In genomic region chr19:53389851-53390431, GRCm38 (mm10) we compare ENCODE assay signal across 9 mouse cellular contexts. TPM values are rescaled to one million over a fixed set of nuclear protein-coding genes. Genes with fewer than 3 reads are reported as not detected.
A peak's percentile ranks its signal among the peaks of the same experiment; 100 is the strongest.
DNase-seq lines count a peak whose midpoint lies in the region; ATAC-seq and TF ChIP-seq lines count a peak whose summit lies in the region.
"Had no signal": no experiment of that assay in that cellular context is flagged by ENCODE, and none has a peak within 500 bp of the region (broad histone marks: within the 10 kb centered on the region; RNA-seq: fewer than 3 reads in every experiment).

No protein-coding gene starts in this region.

- H3K27ac ChIP-seq in gastrocnemius, adult 2 months = peak overlapping the region; percentile 98
- H3K27ac ChIP-seq in lung, postnatal 0 days (ENCODE audit: low read length) = peak overlapping the region; percentile 100
- peak overlapping the region; percentile 98 for H3K27ac ChIP-seq in stomach, embryonic 15.5 days

- peaks cover 8% of the 10 kb centered on the region; the same call in 1 of the 2 replicates for H3K4me1 ChIP-seq in lung, postnatal 0 days (ENCODE audit: insufficient read depth, low read depth, low read length)
- peaks cover 12% of the 10 kb centered on the region for H3K4me1 ChIP-seq in stomach, embryonic 15.5 days

- H3K4me3 ChIP-seq in gastrocnemius, adult 2 months = peak overlapping the region; percentile 99
- H3K4me3 ChIP-seq in lung, postnatal 0 days (ENCODE audit: low read depth, low read length) = peak overlapping the region; percentile 97
- H3K4me3 ChIP-seq in stomach, embryonic 15.5 days (replicated peaks) = peak overlapping the region; percentile 100

- DNase-seq in gastrocnemius, adult 2 months = no peak
- no peak for DNase-seq in gastrocnemius, postnatal 36 days
- DNase-seq in 3T3-L1 (ENCODE audit: low read depth, low spot score) = peak; percentile 25
- DNase-seq in c-Kit-positive CD71-positive TER-119-positive erythroid progenitor cells, embryonic 14.5 days (ENCODE audit: low spot score) = peak; percentile 27
- DNase-seq in lung, postnatal 0 days (ENCODE audit: low spot score) = peak; percentile 83
- DNase-seq in urinary bladder, adult 18-20 months (ENCODE audit: low spot score in 2 of 2) = no peak

- TF ChIP-seq EP300 in lung, postnatal 0 days (IDR thresholded peaks at IDR 0.05) = no peak

- ATAC-seq in hematopoietic stem cell, adult 5-6 weeks (replicated peaks in 1 of 2; ENCODE audit: insufficient read depth in 1 of 2, low FRiP score in 2 of 2, low TSS enrichment in 1 of 2, low read depth in 1 of 2, poor library complexity in 2 of 2, severe bottlenecking in 2 of 2) = peak; percentile 20 to 33; a peak in 2 of 4 replicates
- peak; percentile 88 for ATAC-seq in lung, postnatal 0 days
- ATAC-seq in stomach, embryonic 15.5 days (ENCODE audit: insufficient read depth, low FRiP score, low read depth) = peak; percentile 84

- H3K36me3 ChIP-seq in lung, postnatal 0 days (ENCODE audit: insufficient read depth, low read length) = peaks cover 25% of the 10 kb centered on the region; the same call in 1 of the 2 replicates
- H3K36me3 ChIP-seq in stomach, embryonic 15.5 days = peaks cover 11% of the 10 kb centered on the region

- no peaks in the 10 kb centered on the region for H3K27me3 ChIP-seq in lung, postnatal 0 days (replicated peaks; ENCODE audit: insufficient read depth, low read length)
- H3K27me3 ChIP-seq in stomach, embryonic 15.5 days (replicated peaks) = no peaks in the 10 kb centered on the region

- H3K9me3 ChIP-seq in lung, postnatal 0 days (ENCODE audit: low read length) = no peaks in the 10 kb centered on the region
- no peaks in the 10 kb centered on the region for H3K9me3 ChIP-seq in stomach, embryonic 15.5 days

- intact Hi-C loops in gastrocnemius, adult 2 months (cut with DNase I) = loop anchor here (5.0 kb wide), 1 partner anchor 552 kb away; the partner anchor contains the start of genes Bbip1 and Shoc2
- intact Hi-C loops in gastrocnemius, postnatal 36 days (cut with DNase I) = no loop called here

- peak overlapping the region; percentile 73 for H3K4me2 ChIP-seq in lung, postnatal 0 days (replicated peaks; ENCODE audit: low read depth, low read length)
- H3K4me2 ChIP-seq in stomach, embryonic 15.5 days = peak overlapping the region; percentile 54

- 2% methylated on average over 51 of the region's 59 CpGs for WGBS in lung, postnatal 0 days
- under 1% methylated on average over 59 of the region's 59 CpGs for WGBS in stomach, embryonic 15.5 days

- peak overlapping the region; percentile 99 for H3K9ac ChIP-seq in lung, postnatal 0 days (replicated peaks; ENCODE audit: low read depth)
- H3K9ac ChIP-seq in stomach, embryonic 15.5 days = peak overlapping the region; percentile 97

- TF ChIP-seq CTCF in gastrocnemius, adult 2 months (IDR thresholded peaks at IDR 0.05) = peak; percentile 1; the same call in 1 of the 2 replicates
- TF ChIP-seq CTCF in lung, postnatal 0 days (IDR thresholded peaks at IDR 0.05) = peak; percentile 47

RNA-seq across cellular contexts. Expression of gene Smndc1, which starts 0.4 kb away (rescaled TPM):
- 10 to 100 TPM; 28.1 to 30.7 TPM for total RNA-seq in gastrocnemius, adult 2 months (2021)
- 10 to 100 TPM; 20.9 to 25.2 TPM for total RNA-seq in gastrocnemius, postnatal 36 days (2021)
- 42.6 and 43.6 TPM in 2 replicates for total RNA-seq in hematopoietic stem cell, adult 5-6 weeks (2017)
- polyA plus RNA-seq in lung, postnatal 0 days (2015; fragmentation: Nextera tagmentation; extraction: Ambion mirVana) = 35.8 and 40.0 TPM in 2 replicates
- 38.2 TPM in 2 replicates for polyA plus RNA-seq in stomach, embryonic 15.5 days (2015; fragmentation: Nextera tagmentation; extraction: Ambion mirVana)

RNA-seq across cellular contexts. Expression of gene Gm10197, which starts 18.4 kb away (rescaled TPM):
- total RNA-seq in gastrocnemius, adult 2 months (2021) = not detected
- total RNA-seq in gastrocnemius, postnatal 36 days (2021) = not detected
- not detected in 2 replicates for total RNA-seq in hematopoietic stem cell, adult 5-6 weeks (2017)
- polyA plus RNA-seq in lung, postnatal 0 days (2015; fragmentation: Nextera tagmentation; extraction: Ambion mirVana) = 2.2 TPM in 1 of 2 replicates, not detected in the other
- polyA plus RNA-seq in stomach, embryonic 15.5 days (2015; fragmentation: Nextera tagmentation; extraction: Ambion mirVana) = 2.5 TPM in 1 of 2 replicates, not detected in the other
- total RNA-seq: layer of hippocampus, adult 18-20 months had no signal

Comparison
In these comparisons a context has a peak if more than half of its experiments do, and no peak if none do; other contexts are left out.
1. DNase-seq: peak in 3T3-L1 (single experiment), c-Kit-positive CD71-positive TER-119-positive erythroid progenitor cells, embryonic 14.5 days (single experiment) and lung, postnatal 0 days (single experiment); none in gastrocnemius, adult 2 months (single experiment), gastrocnemius, postnatal 36 days (0 of 2) and urinary bladder, adult 18-20 months (0 of 2).
2. ATAC-seq: peak in every context shown above with its lines; median percentile 88 in lung, postnatal 0 days; 84 in stomach, embryonic 15.5 days; 26 in hematopoietic stem cell, adult 5-6 weeks.
3. Peak in every context shown above with its lines, with median percentiles within 50 percentile points of each other: H3K27ac ChIP-seq and H3K4me3 ChIP-seq.